Mouse (Mus musculus) intestine, embryonic 16.5 days (tissue): ENCODE data around the gene Sema4g. TPM values are rescaled to one million over a fixed set of nuclear protein-coding genes. Genes with fewer than 3 reads are reported as not detected.

Experiments used
- ATAC-seq: fragments of 200-750 bp; cut with Nextera tagmentation; 2 replicates; pipeline ENCODE4 v1.8.0; 2017; ENCODE audit warnings: moderate TSS enrichment, moderate library complexity
- H3K27ac ChIP-seq: fragments of 300-500 bp; sonication (generic); 2 replicates; pipeline ENCODE4 v1.5.1; 2014; ENCODE audit warnings: mild to moderate bottlenecking, low read length
- H3K27me3 ChIP-seq: fragments of 300-500 bp; sonication (generic); replicated peaks from 2 replicates; pipeline ENCODE4 v1.6.1; 2014; ENCODE audit warnings: low read length, control low read depth, mixed read lengths; ENCODE audit not compliant: control insufficient read depth, insufficient read depth
- H3K36me3 ChIP-seq: fragments of 300-500 bp; sonication (generic); 2 replicates; pipeline ENCODE4 v1.6.1; 2014; ENCODE audit warnings: low read length, control low read depth; ENCODE audit not compliant: control insufficient read depth, insufficient read depth
- H3K4me1 ChIP-seq: fragments of 300-500 bp; sonication (generic); 2 replicates; pipeline ENCODE4 v1.6.1; 2014; ENCODE audit warnings: low read length, control low read depth, mixed read lengths; ENCODE audit not compliant: control insufficient read depth, insufficient read depth
- H3K4me2 ChIP-seq: fragments of 300-500 bp; sonication (generic); 2 replicates; pipeline ENCODE4 v1.6.1; 2014; ENCODE audit warnings: low read depth, low read length, control low read depth
- H3K4me3 ChIP-seq: fragments of 300-500 bp; sonication (generic); 2 replicates; pipeline ENCODE4 v1.5.1; 2014; ENCODE audit warnings: mild to moderate bottlenecking, low read length
- H3K9ac ChIP-seq: fragments of 300-500 bp; sonication (generic); 2 replicates; pipeline ENCODE4 v1.6.1; 2014; ENCODE audit warnings: low read depth, low read length
- H3K9me3 ChIP-seq: fragments of 300-500 bp; sonication (generic); 2 replicates; pipeline ENCODE4 v1.6.1; 2016; ENCODE audit warnings: low read length, control low read depth; ENCODE audit not compliant: control insufficient read depth
- WGBS: fragments of 180-500 bp; shearing (Covaris S2); extraction: QIAGEN DNeasy Blood & Tissue Kit; methylation state at CpG from one replicate; pipeline ENCODE4 v1.1.7; 2014; 5-methylcytosine and 5-hydroxymethylcytosine counted together
- polyA plus RNA-seq: library from polyadenylated mRNA; unstranded; fragments of >200 nt; fragmentation: Nextera tagmentation; extraction: Ambion mirVana; gene quantifications from 2 replicates; pipeline ENCODE4 v1.2.1, GENCODE M21; 2015

The Sema4g gene
- polyA plus RNA-seq, 1 experiment from 2014 or later: 21.1 TPM

- Histone ChIP-seq H3K27ac (peak overlapping the region; percentile 100), H3K4me3 (peak overlapping the region; percentile 76), H3K9ac (peak overlapping the region; percentile 92), H3K36me3 (0 out of 2 replicates have a peak, but pooled peaks cover 3% of the 10 kb centered on the region), H3K4me2 (peak overlapping the region; percentile 93), H3K9me3 (no peaks in the 10 kb centered on the region), H3K4me1 (peaks cover 52% of the 10 kb centered on the region), H3K27me3 (no peaks in the 10 kb centered on the region)
- under 1% methylated on average over 38 of the region's 48 CpGs for WGBS
- ATAC-seq: peak; percentile 47
Observed at GRCm38 (mm10) chr19:45017909-45018308, 29.0 kb downstream of the Sema4g start.

DNA sequence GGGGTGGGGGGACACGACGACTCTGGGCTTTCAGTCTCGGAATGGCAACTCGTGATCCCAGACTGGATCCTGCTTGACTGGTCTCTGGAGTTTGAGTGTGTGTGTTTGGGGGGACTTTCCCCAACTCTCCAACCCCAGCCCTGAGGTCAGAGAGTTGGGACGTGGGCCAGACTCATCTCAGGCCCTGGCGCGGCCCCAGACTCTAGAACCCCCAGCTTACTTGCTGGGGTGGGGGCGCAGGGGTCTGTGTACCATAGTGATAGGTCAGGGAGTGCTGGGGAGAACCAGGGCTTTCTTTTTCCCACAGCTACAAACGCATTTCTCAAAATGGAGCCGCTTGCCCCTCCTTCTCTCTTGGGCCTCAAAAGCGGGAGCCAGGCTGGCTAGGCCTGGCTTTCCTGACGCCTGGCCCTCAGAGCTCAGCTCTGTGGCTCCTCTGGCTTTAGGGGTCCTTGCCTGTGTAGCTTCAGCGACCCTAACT lies 29.5 kb downstream of the Sema4g start:
- 0 out of 2 replicates have a peak, but pooled peaks cover 3% of the 10 kb centered on the region for H3K36me3 ChIP-seq
- no peaks in the 10 kb centered on the region for H3K9me3 ChIP-seq
- WGBS: under 1% methylated on average over 13 of the region's 13 CpGs
- no peaks in the 10 kb centered on the region for H3K27me3 ChIP-seq
- peaks cover 47% of the 10 kb centered on the region for H3K4me1 ChIP-seq
- peak overlapping the region; percentile 93 for H3K4me2 ChIP-seq
- H3K27ac ChIP-seq: peak overlapping the region; percentile 100
- peak overlapping the region; percentile 76 for H3K4me3 ChIP-seq
- peak overlapping the region; percentile 92 for H3K9ac ChIP-seq
- no peak for ATAC-seq

GRCm38 (mm10) chr19:45020348-45020747 lies 31.4 kb downstream of the Sema4g start:
- Histone ChIP-seq H3K27ac (no peak overlapping the region), H3K4me3 (0 out of 2 replicates have a peak overlapping the region, but pooled peaks have one; percentile 6), H3K27me3 (no peaks in the 10 kb centered on the region), H3K9me3 (no peaks in the 10 kb centered on the region), H3K4me2 (peak overlapping the region; percentile 45), H3K9ac (peak overlapping the region; percentile 40; the same call in 1 of the 2 replicates), H3K4me1 (peaks cover 31% of the 10 kb centered on the region), H3K36me3 (peaks cover 14% of the 10 kb centered on the region; the same call in 1 of the 2 replicates)
- no peak for ATAC-seq
- WGBS: 51% methylated on average over 6 of the region's 6 CpGs

DNA sequence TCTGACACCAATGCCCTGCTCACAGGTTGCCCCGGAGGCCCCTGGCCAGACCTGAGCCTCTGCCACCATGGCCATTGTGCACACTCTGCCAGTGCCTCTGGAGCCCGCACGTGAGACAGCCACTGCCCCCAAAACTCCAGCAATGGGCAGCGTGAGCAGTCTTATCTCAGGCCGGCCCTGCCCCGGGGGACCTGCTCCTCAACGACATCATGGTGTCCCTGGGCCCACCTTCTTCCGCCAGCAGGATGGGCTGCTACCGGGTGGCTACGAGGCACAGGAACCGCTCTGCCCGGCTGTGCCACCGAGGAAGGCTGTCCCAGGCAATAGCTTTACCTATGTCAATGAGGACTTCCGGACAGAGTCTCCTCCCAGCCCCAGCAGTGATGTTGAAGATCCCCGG lies 32.5 kb downstream of the Sema4g start:
- Histone ChIP-seq H3K36me3 (peaks cover 21% of the 10 kb centered on the region), H3K9me3 (no peaks in the 10 kb centered on the region), H3K4me3 (no peak overlapping the region), H3K27ac (no peak overlapping the region), H3K4me1 (peaks cover 30% of the 10 kb centered on the region), H3K4me2 (no peak overlapping the region), H3K9ac (peak overlapping the region; percentile 40), H3K27me3 (no peaks in the 10 kb centered on the region)
- ATAC-seq: no peak
- 89% methylated on average over 15 of the region's 15 CpGs for WGBS

DNA sequence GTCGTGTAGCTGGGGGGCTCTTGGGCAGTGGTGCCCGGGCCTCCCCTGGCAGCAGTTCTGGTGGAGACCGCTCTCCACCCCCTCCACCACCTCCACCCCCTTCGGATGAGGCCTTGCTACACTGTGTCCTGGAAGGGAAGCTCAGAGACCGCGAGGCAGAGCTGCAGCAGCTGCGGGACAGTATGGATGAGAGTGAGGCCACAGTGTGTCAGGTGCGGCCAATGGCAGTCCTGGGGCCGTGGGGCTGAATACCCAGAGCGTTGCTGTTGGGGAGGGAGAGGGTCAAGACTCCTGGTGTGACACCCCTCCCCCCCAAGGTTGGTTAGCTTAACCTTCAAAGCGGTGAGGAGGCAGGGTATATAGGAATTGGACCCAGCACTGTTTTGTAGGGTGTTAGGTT lies 35.1 kb downstream of the Sema4g start:
- no peak overlapping the region for H3K4me2 ChIP-seq
- peaks cover 29% of the 10 kb centered on the region for H3K36me3 ChIP-seq
- no peaks in the 10 kb centered on the region for H3K27me3 ChIP-seq
- no peak overlapping the region for H3K27ac ChIP-seq
- 80% methylated on average over 11 of the region's 11 CpGs for WGBS
- ATAC-seq: no peak
- no peaks in the 10 kb centered on the region for H3K9me3 ChIP-seq
- H3K9ac ChIP-seq: no peak overlapping the region
- H3K4me3 ChIP-seq: no peak overlapping the region
- peaks cover 38% of the 10 kb centered on the region for H3K4me1 ChIP-seq

- no peak for ATAC-seq
- peaks cover 29% of the 10 kb centered on the region for H3K36me3 ChIP-seq
- H3K27me3 ChIP-seq: no peaks in the 10 kb centered on the region
- H3K4me2 ChIP-seq: no peak overlapping the region
- WGBS: 84% methylated on average over 20 of the region's 20 CpGs
- H3K9me3 ChIP-seq: no peaks in the 10 kb centered on the region
- no peak overlapping the region for H3K27ac ChIP-seq
- no peak overlapping the region for H3K9ac ChIP-seq
- H3K4me1 ChIP-seq: peaks cover 31% of the 10 kb centered on the region
- no peak overlapping the region for H3K4me3 ChIP-seq
Observed at GRCm38 (mm10) chr19:45024775-45025174, 35.9 kb downstream of the Sema4g start.

DNA sequence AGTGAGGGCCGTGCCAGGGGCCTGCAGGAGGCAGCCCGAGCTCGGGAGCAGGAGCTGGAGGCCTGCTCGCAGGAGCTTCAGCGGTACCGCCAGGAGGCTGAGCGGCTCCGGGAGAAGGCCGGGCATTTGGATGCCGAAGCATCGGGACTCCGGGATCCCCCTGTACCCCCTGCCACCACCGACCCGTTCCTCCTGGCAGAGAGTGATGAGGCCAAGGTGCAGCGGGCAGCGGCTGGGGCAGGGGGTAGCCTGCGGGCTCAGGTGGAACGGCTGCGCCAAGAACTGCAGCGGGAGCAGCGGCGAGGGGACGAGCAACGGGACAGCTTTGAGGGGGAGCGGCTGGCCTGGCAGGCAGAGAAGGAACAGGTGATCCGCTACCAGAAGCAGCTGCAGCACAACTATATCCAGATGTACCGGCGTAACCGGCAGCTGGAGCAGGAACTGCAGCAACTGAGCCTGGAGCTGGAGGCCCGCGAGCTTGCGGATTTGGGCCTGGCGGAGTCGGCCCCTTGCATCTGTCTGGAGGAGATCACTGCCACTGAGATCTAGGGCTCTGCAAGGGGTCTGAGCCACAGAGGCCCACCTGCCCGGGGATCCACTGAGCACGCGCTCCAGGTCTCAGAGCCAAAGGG lies 37.2 kb downstream of the Sema4g start:
- H3K4me1 ChIP-seq: peaks cover 22% of the 10 kb centered on the region

GRCm38 (mm10) chr19:45026958-45027670 lies 38.2 kb downstream of the Sema4g start:
- ATAC-seq: no peak
- Histone ChIP-seq H3K4me1 (peaks cover 25% of the 10 kb centered on the region), H3K9ac (no peak overlapping the region), H3K4me2 (no peak overlapping the region), H3K27me3 (no peaks in the 10 kb centered on the region), H3K36me3 (peaks cover 26% of the 10 kb centered on the region), H3K4me3 (no peak overlapping the region), H3K27ac (no peak overlapping the region), H3K9me3 (no peaks in the 10 kb centered on the region)
- WGBS: 69% methylated on average over 6 of the region's 6 CpGs

More for the DNA sequence above, 37.2 kb downstream of the Sema4g start:
- peak overlapping the region; percentile 14; the same call in 1 of the 2 replicates for H3K9ac ChIP-seq
- WGBS: 90% methylated on average over 37 of the region's 37 CpGs
- no peaks in the 10 kb centered on the region for H3K27me3 ChIP-seq
- peaks cover 29% of the 10 kb centered on the region for H3K36me3 ChIP-seq
- no peak overlapping the region for H3K4me2 ChIP-seq
- no peak overlapping the region for H3K4me3 ChIP-seq
- no peak for ATAC-seq
- H3K27ac ChIP-seq: no peak overlapping the region
- H3K9me3 ChIP-seq: no peaks in the 10 kb centered on the region

- Histone ChIP-seq H3K27ac (no peak overlapping the region), H3K4me3 (no peak overlapping the region), H3K27me3 (no peaks in the 10 kb centered on the region), H3K9ac (no peak overlapping the region), H3K4me2 (no peak overlapping the region), H3K36me3 (peaks cover 26% of the 10 kb centered on the region), H3K9me3 (no peaks in the 10 kb centered on the region), H3K4me1 (peaks cover 30% of the 10 kb centered on the region)
- no peak; the same call in 1 of the 2 replicates for ATAC-seq
- WGBS: 78% methylated on average over 6 of the region's 6 CpGs
Observed at GRCm38 (mm10) chr19:45027848-45028247, 38.9 kb downstream of the Sema4g start.
